Mouse (Mus musculus): ENCODE results near the gene Bcl11b.

GRCm38 (mm10) chr12:107908826-107909225 lies 94.6 kb downstream of the Bcl11b start:
- no peak for TF ChIP-seq POLR2A (IDR thresholded peaks at IDR 0.05; ENCODE audit: borderline replicate concordance, control insufficient read depth, low read depth, low read length)
- TF ChIP-seq CTCF (IDR thresholded peaks at IDR 0.05; ENCODE audit: control insufficient read depth, insufficient read depth, low read length) = no peak
